Mouse (Mus musculus) neural tube, embryonic 12.5 days (tissue): Measurements from ENCODE around the gene Eif4a1. TPM values are rescaled to one million over a fixed set of nuclear protein-coding genes. Genes with fewer than 3 reads are reported as not detected.

Experiments
- ATAC-seq: fragments of 200-750 bp; cut with Nextera tagmentation; 2 replicates; pipeline ENCODE4 v1.8.0; 2017; ENCODE audit warnings: low read depth, mild to moderate bottlenecking, moderate TSS enrichment, moderate library complexity; ENCODE audit not compliant: low FRiP score
- H3K27ac ChIP-seq: fragments of 300-500 bp; sonication (generic); 2 replicates; pipeline ENCODE4 v1.5.1; 2016
- H3K27me3 ChIP-seq: fragments of 300-500 bp; sonication (generic); replicated peaks from 2 replicates; pipeline ENCODE4 v1.6.1; 2016; ENCODE audit warnings: mild to moderate bottlenecking
- H3K36me3 ChIP-seq: fragments of 300-500 bp; sonication (generic); 2 replicates; pipeline ENCODE4 v1.6.1; 2016; ENCODE audit warnings: mild to moderate bottlenecking
- H3K4me1 ChIP-seq: fragments of 300-500 bp; sonication (generic); 2 replicates; pipeline ENCODE4 v1.6.1; 2016
- H3K4me2 ChIP-seq: fragments of 300-500 bp; sonication (generic); replicated peaks from 2 replicates; pipeline ENCODE4 v1.6.1; 2016; ENCODE audit warnings: mild to moderate bottlenecking
- H3K4me3 ChIP-seq: fragments of 300-500 bp; sonication (generic); 2 replicates; pipeline ENCODE4 v1.5.1; 2016
- H3K9ac ChIP-seq: fragments of 300-500 bp; sonication (generic); 2 replicates; pipeline ENCODE4 v1.6.1; 2016; ENCODE audit warnings: mild to moderate bottlenecking
- H3K9me3 ChIP-seq: fragments of 300-500 bp; sonication (generic); 2 replicates; pipeline ENCODE4 v1.6.1; 2016; ENCODE audit warnings: mild to moderate bottlenecking
- WGBS: fragments of 180-500 bp; shearing (Covaris S2); methylation state at CpG from one replicate; pipeline ENCODE4 v1.1.7; 2016; 5-methylcytosine and 5-hydroxymethylcytosine counted together
- microRNA counts: library from miRNA; unstranded; fragments of <30 nt; microRNA quantifications from one replicate; lab custom pipeline; 2017
- microRNA-seq: library from miRNA; unstranded; fragments of <30 nt; microRNA quantifications from one replicate; pipeline ENCODE4, GENCODE M21; 2017
- polyA plus RNA-seq: library from polyadenylated mRNA; unstranded; fragments of >200 nt; fragmentation: Nextera tagmentation; extraction: Ambion mirVana; gene quantifications from 2 replicates; pipeline ENCODE4 v1.2.1, GENCODE M21; 2016

The Eif4a1 gene
- polyA plus RNA-seq, 1 experiment from 2014 or later = 598 TPM

GRCm38 (mm10) chr11:69622406-69622805 is 49.8 kb downstream of the Eif4a1 start:
- peaks cover 12% of the 10 kb centered on the region for H3K4me1 ChIP-seq
- H3K27ac ChIP-seq = no peak overlapping the region
- peak overlapping the region; percentile 75 for H3K4me2 ChIP-seq
- no peaks in the 10 kb centered on the region for H3K9me3 ChIP-seq
- no peaks in the 10 kb centered on the region for H3K27me3 ChIP-seq
- peak overlapping the region; percentile 68 for H3K9ac ChIP-seq
- peak overlapping the region; percentile 43 for H3K4me3 ChIP-seq
- H3K36me3 ChIP-seq = no peaks in the 10 kb centered on the region
- WGBS = 51% methylated on average over 6 of the region's 6 CpGs
- ATAC-seq = 0 out of 2 replicates have a peak, but pooled peaks have one; percentile 13

GRCm38 (mm10) chr11:69621571-69622268 is 50.5 kb downstream of the Eif4a1 start, which contains the start of gene Sat2:
Gene Sat2 (plus strand): TSS chr11:69622024.
- peak within 1 kb of the TSS; percentile 43 for H3K4me3 ChIP-seq
- WGBS = 1% methylated on average over 20 of the region's 20 CpGs
- H3K27ac ChIP-seq = no peak within 1 kb of the TSS; the same call in 1 of the 2 replicates
- peak; percentile 90 for ATAC-seq
- no peaks in the 10 kb centered on the region for H3K9me3 ChIP-seq
- no peaks in the 10 kb centered on the region for H3K36me3 ChIP-seq
- peak within 1 kb of the TSS; percentile 75 for H3K4me2 ChIP-seq
- H3K9ac ChIP-seq = peak within 1 kb of the TSS; percentile 68
- no peaks in the 10 kb centered on the region for H3K27me3 ChIP-seq
- peaks cover 12% of the 10 kb centered on the region for H3K4me1 ChIP-seq

GRCm38 (mm10) chr11:69620394-69621081 is 51.7 kb downstream of the Eif4a1 start:
- no peak for ATAC-seq

GRCm38 (mm10) chr11:69617805-69618204 is 54.4 kb downstream of the Eif4a1 start, which contains the start of gene Shbg:
Gene Shbg (minus strand): TSS chr11:69617905.
- Histone ChIP-seq H3K4me2 (no peak within 1 kb of the TSS), H3K27ac (no peak within 1 kb of the TSS), H3K4me1 (peaks cover 18% of the 10 kb centered on the region), H3K36me3 (no peaks in the 10 kb centered on the region), H3K27me3 (peaks cover 11% of the 10 kb centered on the region; the same call in 1 of the 2 replicates), H3K4me3 (no peak within 1 kb of the TSS), H3K9ac (0 out of 2 replicates have a peak within 1 kb of the TSS, but pooled peaks have one; percentile 13), H3K9me3 (no peaks in the 10 kb centered on the region)
- WGBS = 79% methylated on average over 5 of the region's 5 CpGs
- ATAC-seq = no peak

More at GRCm38 (mm10) chr11:69620394-69621081, 51.7 kb downstream of the Eif4a1 start:
- Histone ChIP-seq H3K27ac (no peak overlapping the region), H3K9ac (no peak overlapping the region), H3K4me1 (peaks cover 12% of the 10 kb centered on the region), H3K27me3 (0 out of 2 replicates have a peak, but pooled peaks cover under 1% of the 10 kb centered on the region), H3K4me2 (no peak overlapping the region), H3K4me3 (no peak overlapping the region), H3K36me3 (no peaks in the 10 kb centered on the region), H3K9me3 (no peaks in the 10 kb centered on the region)
- 86% methylated on average over 7 of the region's 7 CpGs for WGBS

MicroRNAs encoded within 50 kb of the gene (microRNA counts, 519-probe panel; counts per million panel counts)
- microRNA mmu-miR-1934 (lab: Ali Mortazavi, UCI) = 342 counts per million, percentile 67 among the panel's probes with 10 or more counts
- microRNA mmu-miR-467f (lab: Ali Mortazavi, UCI) = 1,344 counts per million, percentile 68 among the panel's probes with 10 or more counts

Small RNAs within 50 kb of the gene (microRNA-seq; reads per million reads assigned to microRNA genes)
- gene Mir1934 (2.2 reads per million, percentile 1 among the genes with 10 or more reads in this experiment), gene Mir467f (not detected)

Other genes starting within 250 kb of the Eif4a1 start
- gene Dnah2, start 123.3 kb downstream of the Eif4a1 start, polyA plus RNA-seq = 1.6 and 1.9 TPM in 2 replicates
- gene Efnb3, start 112.2 kb downstream of the Eif4a1 start, polyA plus RNA-seq = 54.4 and 57.4 TPM in 2 replicates
- gene Wrap53, start 92.2 kb downstream of the Eif4a1 start, polyA plus RNA-seq = 32.2 and 32.4 TPM in 2 replicates
- 116 and 120 TPM in 2 replicates for gene Trp53, start 92.1 kb downstream of the Eif4a1 start, polyA plus RNA-seq
- gene Atp1b2, start 66.5 kb downstream of the Eif4a1 start, polyA plus RNA-seq = 8.4 and 10.8 TPM in 2 replicates
- gene Shbg, start 54.5 kb downstream of the Eif4a1 start, polyA plus RNA-seq = not detected in 2 replicates
- gene Sat2, start 50.4 kb downstream of the Eif4a1 start, polyA plus RNA-seq = 22.0 and 23.3 TPM in 2 replicates
- 55.8 and 71.5 TPM in 2 replicates for gene Fxr2, start 39.4 kb downstream of the Eif4a1 start, polyA plus RNA-seq
- gene Sox15, start 17.1 kb downstream of the Eif4a1 start, polyA plus RNA-seq = 0.30 TPM in 1 of 2 replicates, not detected in the other
- gene Mpdu1, start 9.8 kb downstream of the Eif4a1 start, polyA plus RNA-seq = 81.4 and 82.6 TPM in 2 replicates
- 7.7 and 8.0 TPM in 2 replicates for gene Cd68, start 6.3 kb downstream of the Eif4a1 start, polyA plus RNA-seq
- gene Senp3, start 9.7 kb upstream of the Eif4a1 start, polyA plus RNA-seq = 97.8 and 115 TPM in 2 replicates
- 0.20 TPM in 1 of 2 replicates, not detected in the other for gene Tnfsf13, start 13.4 kb upstream of the Eif4a1 start, polyA plus RNA-seq
- 1.9 and 2.7 TPM in 2 replicates for gene Tnfsf12, start 23.4 kb upstream of the Eif4a1 start, polyA plus RNA-seq
- 1.4 TPM in 2 replicates for gene Tnfsfm13, start 23.7 kb upstream of the Eif4a1 start, polyA plus RNA-seq
- gene Polr2a, start 86.2 kb upstream of the Eif4a1 start, polyA plus RNA-seq = 28.5 and 31.2 TPM in 2 replicates
- not detected in 2 replicates for gene Slc35g3, start 89.5 kb upstream of the Eif4a1 start, polyA plus RNA-seq
- gene Zbtb4, start 93.5 kb upstream of the Eif4a1 start, polyA plus RNA-seq = 2.3 and 2.4 TPM in 2 replicates
- gene Chrnb1, start 123.5 kb upstream of the Eif4a1 start, polyA plus RNA-seq = 5.3 and 5.8 TPM in 2 replicates
- gene Fgf11, start 129.4 kb upstream of the Eif4a1 start, polyA plus RNA-seq = 4.1 and 5.6 TPM in 2 replicates
- gene Tmem102, start 133.2 kb upstream of the Eif4a1 start, polyA plus RNA-seq = 1.1 and 1.7 TPM in 2 replicates
- gene Gm39566, start 142.9 kb upstream of the Eif4a1 start, polyA plus RNA-seq = not detected in 2 replicates
- gene Spem2, start 146.0 kb upstream of the Eif4a1 start, polyA plus RNA-seq = not detected in 2 replicates
- gene Spem1, start 149.8 kb upstream of the Eif4a1 start, polyA plus RNA-seq = 0.52 TPM in 1 of 2 replicates, not detected in the other
- 14.1 and 16.6 TPM in 2 replicates for gene Nlgn2, start 165.4 kb upstream of the Eif4a1 start, polyA plus RNA-seq
- gene Tmem256, start 166.1 kb upstream of the Eif4a1 start, polyA plus RNA-seq = 325 and 328 TPM in 2 replicates
- gene Plscr3, start 174.0 kb upstream of the Eif4a1 start, polyA plus RNA-seq = 64.4 and 69.9 TPM in 2 replicates
- 0.22 and 0.30 TPM in 2 replicates for gene Tnk1, start 186.3 kb upstream of the Eif4a1 start, polyA plus RNA-seq
- not detected in 2 replicates for gene Tmem95, start 205.6 kb upstream of the Eif4a1 start, polyA plus RNA-seq
- gene Kctd11, start 209.0 kb upstream of the Eif4a1 start, polyA plus RNA-seq = 3.1 TPM in 2 replicates
- 0.54 and 0.90 TPM in 2 replicates for gene Acap1, start 223.1 kb upstream of the Eif4a1 start, polyA plus RNA-seq
- 17.7 and 18.1 TPM in 2 replicates for gene 2810408A11Rik, start 228.6 kb upstream of the Eif4a1 start, polyA plus RNA-seq
- gene Neurl4, start 228.6 kb upstream of the Eif4a1 start, polyA plus RNA-seq = 19.8 and 20.4 TPM in 2 replicates
- gene Gps2, start 241.5 kb upstream of the Eif4a1 start, polyA plus RNA-seq = 82.4 and 92.0 TPM in 2 replicates
- 1,451 and 1,549 TPM in 2 replicates for gene Eif5a, start 249.5 kb upstream of the Eif4a1 start, polyA plus RNA-seq